Comparison of ENCODE assay signal across 8 mouse cellular contexts in genomic region chr4:132301965-132302938, GRCm38 (mm10). TPM values are rescaled to one million over a fixed set of nuclear protein-coding genes. Genes with fewer than 3 reads are reported as not detected.
DNase-seq lines count a peak whose midpoint lies in the region; ATAC-seq and TF ChIP-seq lines count a peak whose summit lies in the region.

No protein-coding gene starts in this region.

- peak overlapping the region; percentile 80 for H3K4me2 ChIP-seq in heart, embryonic 16.5 days (ENCODE audit: low read depth, low read length)

- TF ChIP-seq CTCF in ES-Bruce4 (IDR thresholded peaks at IDR 0.05; ENCODE audit: low read depth, low read length): no peak

- no peak for TF ChIP-seq POLR2A in ES-Bruce4 (IDR thresholded peaks at IDR 0.05; ENCODE audit: insufficient read depth, low read length)

- 68% methylated on average over 16 of the region's 16 CpGs for WGBS in heart, embryonic 10.5 days
- WGBS in heart, embryonic 16.5 days: 59% methylated on average over 16 of the region's 16 CpGs

- peak overlapping the region; percentile 86 for H3K27ac ChIP-seq in heart, embryonic 10.5 days
- no peak overlapping the region for H3K27ac ChIP-seq in ES-Bruce4 (ENCODE audit: insufficient read depth, low read length)
- peak overlapping the region; percentile 61 for H3K27ac ChIP-seq in heart, embryonic 16.5 days (ENCODE audit: low read length)

- no peak for ATAC-seq in heart, embryonic 16.5 days (replicated peaks; ENCODE audit: extremely low read depth, insufficient read depth, low FRiP score)
- 0 out of 2 replicates have a peak, but pooled peaks have one; percentile 5 for ATAC-seq in megakaryocyte-erythroid progenitor cell, adult 5-6 weeks (replicated peaks; ENCODE audit: low FRiP score, low TSS enrichment, poor library complexity, severe bottlenecking)

- H3K9ac ChIP-seq in ES-Bruce4 (ENCODE audit: low read depth, poor library complexity, severe bottlenecking): peak overlapping the region; percentile 17
- H3K9ac ChIP-seq in heart, embryonic 16.5 days (ENCODE audit: low read length): peak overlapping the region; percentile 80

- no peak for DNase-seq in heart, embryonic 10.5 days (ENCODE audit: low spot score)
- no peak for DNase-seq in heart, adult 8-10 months (ENCODE audit: low spot score)
- no peak for DNase-seq in adrenal gland, adult 18-20 months (ENCODE audit: low spot score in 2 of 2)
- no peak for DNase-seq in spleen, postnatal 36 days (ENCODE audit: low spot score in 2 of 2)
- no peak for DNase-seq in right cerebral cortex, adult 2 months (ENCODE audit: low spot score in 2 of 2)

- peak overlapping the region; percentile 67 for H3K4me3 ChIP-seq in heart, embryonic 10.5 days
- peak overlapping the region; percentile 77 for H3K4me3 ChIP-seq in ES-Bruce4 (ENCODE audit: low read depth, low read length)
- H3K4me3 ChIP-seq in heart, embryonic 16.5 days (ENCODE audit: low read length): peak overlapping the region; percentile 65

- H3K4me1 ChIP-seq in heart, embryonic 10.5 days: peaks cover 15% of the 10 kb centered on the region
- H3K4me1 ChIP-seq in ES-Bruce4 (ENCODE audit: control insufficient read depth, insufficient read depth, low read length): peaks cover 3% of the 10 kb centered on the region
- H3K4me1 ChIP-seq in heart, embryonic 16.5 days (ENCODE audit: control insufficient read depth, insufficient read depth, low read length): peaks cover 12% of the 10 kb centered on the region

- H3K27me3 ChIP-seq in heart, embryonic 10.5 days (ENCODE audit: insufficient read depth, poor library complexity, severe bottlenecking): no peaks in the 10 kb centered on the region
- H3K27me3 ChIP-seq in ES-Bruce4 (ENCODE audit: control insufficient read depth, insufficient read depth, low read length, poor library complexity, severe bottlenecking): no peaks in the 10 kb centered on the region
- H3K27me3 ChIP-seq in heart, embryonic 16.5 days (ENCODE audit: control insufficient read depth, insufficient read depth, low read length): no peaks in the 10 kb centered on the region

- no peaks in the 10 kb centered on the region for H3K9me3 ChIP-seq in heart, embryonic 10.5 days
- no peaks in the 10 kb centered on the region for H3K9me3 ChIP-seq in ES-Bruce4 (replicated peaks; ENCODE audit: control insufficient read depth, insufficient read depth, low read length, poor library complexity, severe bottlenecking)
- no peaks in the 10 kb centered on the region for H3K9me3 ChIP-seq in heart, embryonic 16.5 days (replicated peaks; ENCODE audit: control insufficient read depth, low read length)

- TF ChIP-seq EP300 in ES-Bruce4 (IDR thresholded peaks at IDR 0.05; ENCODE audit: insufficient read depth, low read depth, low read length): no peak

- no peaks in the 10 kb centered on the region for H3K36me3 ChIP-seq in heart, embryonic 10.5 days
- H3K36me3 ChIP-seq in ES-Bruce4 (ENCODE audit: control insufficient read depth, insufficient read depth, low read length, poor library complexity, severe bottlenecking): no peaks in the 10 kb centered on the region
- no peaks in the 10 kb centered on the region for H3K36me3 ChIP-seq in heart, embryonic 16.5 days (ENCODE audit: control insufficient read depth, insufficient read depth)

RNA-seq across cellular contexts. Expression of gene Rab42, which starts 0.9 kb away (rescaled TPM):
- polyA plus RNA-seq in heart, embryonic 10.5 days (2016; fragmentation: Nextera tagmentation; extraction: Ambion mirVana): 1.1 and 1.9 TPM in 2 replicates
- total RNA-seq in heart, adult 8-10 months (2022): 1 to 10 TPM in 2 of 4 experiments, under 1 TPM in 1, not detected in 1; 0.59 to 2.6 (median 1.7) TPM
- polyA plus RNA-seq in ES-Bruce4 (2011; ENCODE audit: insufficient read depth, insufficient read length, low read depth, missing spikeins): 0.90 TPM in 1 of 2 replicates, not detected in the other
- 2.1 and 2.6 TPM in 2 replicates for polyA plus RNA-seq in heart, embryonic 16.5 days (2015; fragmentation: Nextera tagmentation; extraction: Ambion mirVana)
- total RNA-seq in megakaryocyte-erythroid progenitor cell, adult 5-6 weeks (2014; fragmentation: Nextera tagmentation): not detected in 2 replicates
- not detected in 2 replicates for total RNA-seq in megakaryocyte-erythroid progenitor cell, adult 5-6 weeks (2017)
- 1 to 10 TPM; 1.4 to 1.6 TPM for total RNA-seq in adrenal gland, adult 18-20 months (2021)

RNA-seq across cellular contexts. Expression of gene Trnau1ap, which starts 27.1 kb away (rescaled TPM):
- polyA plus RNA-seq in heart, embryonic 10.5 days (2016; fragmentation: Nextera tagmentation; extraction: Ambion mirVana): 82.0 and 92.0 TPM in 2 replicates
- total RNA-seq in heart, adult 8-10 months (2022): 10 to 100 TPM; 21.2 to 29.1 (median 23.6) TPM
- polyA plus RNA-seq in ES-Bruce4 (2011; ENCODE audit: insufficient read depth, insufficient read length, low read depth, missing spikeins): 35.2 and 36.1 TPM in 2 replicates
- 71.5 and 72.2 TPM in 2 replicates for polyA plus RNA-seq in heart, embryonic 16.5 days (2015; fragmentation: Nextera tagmentation; extraction: Ambion mirVana)
- 42.1 and 56.8 TPM in 2 replicates for total RNA-seq in megakaryocyte-erythroid progenitor cell, adult 5-6 weeks (2014; fragmentation: Nextera tagmentation)
- 52.0 and 57.9 TPM in 2 replicates for total RNA-seq in megakaryocyte-erythroid progenitor cell, adult 5-6 weeks (2017)
- total RNA-seq in adrenal gland, adult 18-20 months (2021): 10 to 100 TPM; 27.1 to 32.9 TPM

RNA-seq across cellular contexts. Expression of gene Taf12, which starts 28.1 kb away (rescaled TPM):
- 42.4 and 52.5 TPM in 2 replicates for polyA plus RNA-seq in heart, embryonic 10.5 days (2016; fragmentation: Nextera tagmentation; extraction: Ambion mirVana)
- total RNA-seq in heart, adult 8-10 months (2022): 10 to 100 TPM; 29.4 to 35.8 (median 33.0) TPM
- polyA plus RNA-seq in ES-Bruce4 (2011; ENCODE audit: insufficient read depth, insufficient read length, low read depth, missing spikeins): 34.3 and 35.2 TPM in 2 replicates
- 30.0 and 35.3 TPM in 2 replicates for polyA plus RNA-seq in heart, embryonic 16.5 days (2015; fragmentation: Nextera tagmentation; extraction: Ambion mirVana)
- total RNA-seq in megakaryocyte-erythroid progenitor cell, adult 5-6 weeks (2014; fragmentation: Nextera tagmentation): 46.1 and 55.7 TPM in 2 replicates
- total RNA-seq in megakaryocyte-erythroid progenitor cell, adult 5-6 weeks (2017): 71.5 and 106 TPM in 2 replicates
- 10 to 100 TPM; 30.7 to 37.8 TPM for total RNA-seq in adrenal gland, adult 18-20 months (2021)

RNA-seq across cellular contexts. Expression of gene Gmeb1, which starts 40.9 kb away (rescaled TPM):
- polyA plus RNA-seq in heart, embryonic 10.5 days (2016; fragmentation: Nextera tagmentation; extraction: Ambion mirVana): 32.5 and 37.6 TPM in 2 replicates
- 10 to 100 TPM in 1 of 4 experiments, 1 to 10 TPM in 3; 8.6 to 11.5 (median 9.1) TPM for total RNA-seq in heart, adult 8-10 months (2022)
- 23.8 and 25.9 TPM in 2 replicates for polyA plus RNA-seq in ES-Bruce4 (2011; ENCODE audit: insufficient read depth, insufficient read length, low read depth, missing spikeins)
- polyA plus RNA-seq in heart, embryonic 16.5 days (2015; fragmentation: Nextera tagmentation; extraction: Ambion mirVana): 26.8 TPM in 2 replicates
- 24.1 and 37.8 TPM in 2 replicates for total RNA-seq in megakaryocyte-erythroid progenitor cell, adult 5-6 weeks (2014; fragmentation: Nextera tagmentation)
- 22.0 and 25.1 TPM in 2 replicates for total RNA-seq in megakaryocyte-erythroid progenitor cell, adult 5-6 weeks (2017)
- 10 to 100 TPM; 15.7 to 18.0 TPM for total RNA-seq in adrenal gland, adult 18-20 months (2021)

RNA-seq across cellular contexts. Expression of gene Rcc1, which starts 51.2 kb away (rescaled TPM):
- 61.4 and 93.4 TPM in 2 replicates for polyA plus RNA-seq in heart, embryonic 10.5 days (2016; fragmentation: Nextera tagmentation; extraction: Ambion mirVana)
- 1 to 10 TPM; 5.9 to 7.8 (median 7.4) TPM for total RNA-seq in heart, adult 8-10 months (2022)
- polyA plus RNA-seq in ES-Bruce4 (2011; ENCODE audit: insufficient read depth, insufficient read length, low read depth, missing spikeins): 78.8 and 83.1 TPM in 2 replicates
- 41.7 and 44.4 TPM in 2 replicates for polyA plus RNA-seq in heart, embryonic 16.5 days (2015; fragmentation: Nextera tagmentation; extraction: Ambion mirVana)
- 70.1 and 82.4 TPM in 2 replicates for total RNA-seq in megakaryocyte-erythroid progenitor cell, adult 5-6 weeks (2014; fragmentation: Nextera tagmentation)
- 40.0 and 64.8 TPM in 2 replicates for total RNA-seq in megakaryocyte-erythroid progenitor cell, adult 5-6 weeks (2017)
- 10 to 100 TPM; 15.4 to 15.6 TPM for total RNA-seq in adrenal gland, adult 18-20 months (2021)
